ENCODE assay signal across 21 mouse cellular contexts in the genomic region with DNA sequence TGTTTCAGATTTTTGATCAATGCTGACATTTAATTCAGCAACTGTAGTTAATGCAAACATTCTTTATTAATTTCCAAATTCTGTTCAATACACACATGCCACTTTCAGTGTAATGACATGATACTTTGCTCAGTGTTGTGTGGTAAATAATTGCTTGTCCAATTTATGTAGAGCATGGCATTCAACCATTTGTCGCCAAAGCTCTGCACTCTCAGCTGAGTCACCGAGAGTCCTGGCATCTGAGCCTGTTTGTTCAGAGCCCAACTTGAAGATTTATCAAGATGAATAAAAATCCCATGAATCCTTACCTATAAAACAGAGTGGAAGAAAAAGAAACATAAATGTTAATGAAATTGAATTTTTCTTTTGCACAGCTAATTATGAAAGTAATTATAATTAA. TPM values are rescaled to one million over a fixed set of nuclear protein-coding genes. Genes with fewer than 3 reads are reported as not detected.
"Had no signal": no experiment of that assay in that cellular context is flagged by ENCODE, and none has a peak within 500 bp of the region (broad histone marks: within the 10 kb centered on the region; RNA-seq: fewer than 3 reads in every experiment).

No protein-coding gene starts in this region.

- H3K4me3 ChIP-seq: lung, embryonic 15.5 days; megakaryocyte, embryonic 14.5 days; midbrain, embryonic 13.5 days; midbrain, embryonic 15.5 days; neural tube, embryonic 12.5 days had no signal

- H3K27me3 ChIP-seq: lung, embryonic 15.5 days; megakaryocyte, embryonic 14.5 days; midbrain, embryonic 13.5 days; midbrain, embryonic 15.5 days; neural tube, embryonic 12.5 days had no signal

- DNase-seq: liver, postnatal 0 days; lung, adult 2 months; lung, postnatal 14 days; lung, postnatal 36 days; right cerebral cortex, postnatal 25 days; right cerebral cortex, postnatal 4 days; spleen, adult 18-20 months; thymus, adult 18-20 months; thymus, postnatal 14 days; thymus, postnatal 36 days had no signal

- H3K27ac ChIP-seq: lung, embryonic 15.5 days; macrophage; midbrain, embryonic 13.5 days; midbrain, embryonic 15.5 days; neural tube, embryonic 12.5 days had no signal

- H3K36me3 ChIP-seq: lung, embryonic 15.5 days; midbrain, embryonic 13.5 days; midbrain, embryonic 15.5 days; neural tube, embryonic 12.5 days had no signal

RNA-seq across cellular contexts. Expression of a gene that starts 55.3 kb away (rescaled TPM):
- total RNA-seq: megakaryocyte progenitor cell, adult 5-6 weeks; monocyte, adult 5-6 weeks; neutrophil, adult 5-6 weeks had no signal
- polyA plus RNA-seq: liver, postnatal 0 days; macrophage; small intestine, adult 2 months; urinary bladder, adult 2 months had no signal
